Mouse (Mus musculus): Measurements from ENCODE around the gene Gm10277.

DNA sequence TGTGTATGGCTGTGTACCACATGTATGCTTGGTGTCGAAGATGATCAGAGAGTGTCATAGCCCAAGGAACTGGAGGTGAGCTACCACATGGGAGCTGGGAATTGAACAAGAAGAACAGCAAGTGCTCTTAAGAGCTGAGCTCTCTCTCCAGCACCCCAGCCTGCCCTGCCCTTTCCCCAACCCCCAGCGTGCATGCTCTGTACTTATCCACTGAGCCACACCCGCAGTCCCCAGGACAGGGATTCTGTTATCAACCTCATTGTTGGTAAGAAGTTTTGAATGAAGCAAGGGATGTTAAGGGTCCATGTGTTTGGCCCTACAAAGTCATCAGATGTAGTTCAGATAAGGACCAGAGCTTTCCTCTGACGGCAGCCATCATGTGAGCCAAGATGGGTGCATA lies 40.9 kb downstream of the Gm10277 start:
- no peak for TF ChIP-seq POLR2A (IDR thresholded peaks at IDR 0.05; ENCODE audit: extremely low read depth, insufficient read depth, low read length)
- no peak for TF ChIP-seq CTCF (IDR thresholded peaks at IDR 0.05; ENCODE audit: low read depth, low read length)
